Mouse (Mus musculus): ENCODE measurements around the gene 9430015G10Rik. TPM values are rescaled to one million over a fixed set of nuclear protein-coding genes. Genes with fewer than 3 reads are reported as not detected.
"Not testable (repeated sequence)": the region's sequence is repeated elsewhere in the genome, so short reads cannot be mapped to it uniquely, and the experiment has no call there.

Gene 9430015G10Rik
- polyA plus RNA-seq, 1 experiment from 2014 or later: 37.6 TPM

DNA sequence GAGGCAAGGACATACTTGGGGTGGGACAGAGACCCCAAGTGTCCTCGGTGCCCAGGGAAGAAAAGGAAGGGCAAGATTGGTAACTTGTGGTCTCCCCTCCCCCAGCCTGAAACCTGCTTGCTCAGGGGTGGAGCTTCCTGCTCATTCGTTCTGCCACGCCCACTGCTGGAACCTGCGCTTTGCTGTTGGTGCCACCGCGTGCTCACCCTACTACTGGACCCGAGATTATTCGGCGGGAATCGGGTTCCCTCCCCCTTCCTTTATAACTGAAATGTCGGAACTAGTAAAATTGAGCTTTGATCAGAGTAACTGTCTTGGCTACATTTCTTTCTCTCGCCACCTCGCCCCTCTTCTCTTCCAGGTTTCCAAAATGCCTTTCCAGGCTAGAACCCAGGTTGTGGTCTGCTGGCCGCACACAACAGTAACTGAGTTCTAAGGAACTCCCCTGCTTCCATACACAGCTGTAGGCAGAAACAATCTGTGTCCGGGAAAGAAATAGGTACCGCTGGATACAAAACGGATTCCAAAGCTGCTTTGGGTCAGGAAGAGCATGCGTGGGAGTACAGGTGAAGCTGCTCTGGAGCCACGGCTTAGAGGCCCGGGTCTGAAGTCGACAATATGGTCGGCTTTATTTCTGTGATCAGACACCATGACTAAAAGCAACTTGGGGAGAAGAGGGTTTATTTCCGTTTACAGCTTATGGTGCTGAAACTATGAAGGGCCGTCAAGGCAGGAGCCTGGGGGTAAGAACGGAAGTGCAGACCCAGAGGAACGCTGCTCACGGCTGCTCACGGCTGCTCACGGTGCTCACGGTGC, 26.7 kb downstream of the 9430015G10Rik start:
- Histone ChIP-seq H3K9me3 (no peaks in the 10 kb centered on the region), H3K4me3 (no peak overlapping the region), H3K27ac (no peak overlapping the region), H3K4me1 (no peaks in the 10 kb centered on the region), H3K4me2 (no peak overlapping the region), H3K36me3 (replicated peaks) (no peaks in the 10 kb centered on the region), H3K9ac (no peak overlapping the region), H3K27me3 (replicated peaks) (no peaks in the 10 kb centered on the region)
- 96% methylated on average over 30 of the region's 30 CpGs for WGBS
- no peak for ATAC-seq (replicated peaks)

- H3K36me3 ChIP-seq (replicated peaks); H3K27me3 ChIP-seq (replicated peaks); H3K4me2 ChIP-seq; H3K9me3 ChIP-seq; H3K9ac ChIP-seq; H3K27ac ChIP-seq; H3K4me3 ChIP-seq; H3K4me1 ChIP-seq; ATAC-seq (replicated peaks): not testable (repeated sequence)
- WGBS: 88% methylated on average over 10 of the region's 10 CpGs
These were observed 41.1 kb downstream of the 9430015G10Rik start for GRCm38 (mm10) chr4:156150887-156151286.

GRCm38 (mm10) chr4:156154771-156155170, 45.0 kb downstream of the 9430015G10Rik start:
- no peak overlapping the region for H3K4me3 ChIP-seq
- no peaks in the 10 kb centered on the region for H3K27me3 ChIP-seq (replicated peaks)
- H3K27ac ChIP-seq: no peak overlapping the region
- WGBS: 95% methylated on average over 3 of the region's 3 CpGs
- H3K36me3 ChIP-seq (replicated peaks): no peaks in the 10 kb centered on the region
- H3K9ac ChIP-seq: no peak overlapping the region
- H3K9me3 ChIP-seq: peaks cover 4% of the 10 kb centered on the region; the same call in 1 of the 2 replicates
- no peak overlapping the region for H3K4me2 ChIP-seq
- no peak for ATAC-seq (replicated peaks)
- H3K4me1 ChIP-seq: no peaks in the 10 kb centered on the region

DNA sequence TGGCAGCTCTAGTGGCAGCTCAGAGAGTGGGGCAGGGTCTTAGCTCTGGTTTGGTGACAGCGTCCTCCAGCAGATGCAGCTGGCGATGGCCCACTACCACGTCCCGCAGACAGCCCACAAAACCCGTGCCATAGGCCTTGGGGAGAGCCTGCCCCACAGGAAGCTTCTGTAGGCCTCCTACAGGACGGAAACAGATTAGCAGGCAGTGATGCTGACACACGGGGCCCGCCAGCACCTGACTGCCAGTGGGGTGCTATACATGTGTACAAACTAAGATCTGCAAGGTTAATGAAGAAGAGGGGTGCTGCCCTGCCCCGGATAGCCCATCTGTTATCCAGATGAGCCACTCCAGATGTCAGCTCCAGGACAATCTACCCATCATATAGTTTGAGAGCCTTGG, 56.7 kb downstream of the 9430015G10Rik start:
- Histone ChIP-seq H3K4me2 (no peak overlapping the region), H3K27ac (no peak overlapping the region), H3K27me3 (replicated peaks) (no peaks in the 10 kb centered on the region), H3K4me1 (no peaks in the 10 kb centered on the region), H3K9ac (no peak overlapping the region), H3K4me3 (no peak overlapping the region), H3K36me3 (replicated peaks) (peaks cover 83% of the 10 kb centered on the region), H3K9me3 (no peaks in the 10 kb centered on the region)
- ATAC-seq (replicated peaks): no peak
- WGBS: 90% methylated on average over 9 of the region's 9 CpGs

- Histone ChIP-seq H3K36me3 (replicated peaks) (peaks cover 92% of the 10 kb centered on the region), H3K27ac (no peak overlapping the region), H3K9ac (no peak overlapping the region), H3K4me3 (no peak overlapping the region), H3K9me3 (no peaks in the 10 kb centered on the region), H3K4me1 (no peaks in the 10 kb centered on the region), H3K27me3 (replicated peaks) (no peaks in the 10 kb centered on the region), H3K4me2 (no peak overlapping the region)
- ATAC-seq (replicated peaks): no peak
- WGBS: 95% methylated on average over 8 of the region's 8 CpGs
These were observed 58.8 kb downstream of the 9430015G10Rik start for GRCm38 (mm10) chr4:156168611-156169010.

DNA sequence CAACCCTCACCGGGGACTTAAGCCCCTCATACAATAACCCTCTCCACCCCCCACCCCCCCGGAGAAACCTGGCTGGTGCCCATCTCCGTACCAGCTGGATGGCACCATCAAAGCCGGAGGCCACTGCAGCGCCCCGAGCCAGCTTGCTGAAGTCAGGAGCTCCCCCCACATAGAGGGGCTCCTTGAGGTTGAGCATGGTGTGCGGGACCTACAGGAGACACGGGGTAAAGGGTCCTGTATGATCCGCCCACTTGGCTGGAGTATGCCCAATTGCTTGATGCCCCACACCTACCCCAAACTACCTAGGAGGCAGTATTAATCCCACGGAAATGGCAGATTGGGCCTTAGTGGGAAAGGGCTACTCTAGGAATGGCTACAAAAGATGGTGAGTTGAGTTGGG, 59.3 kb downstream of the 9430015G10Rik start:
- Histone ChIP-seq H3K9ac (no peak overlapping the region), H3K27ac (no peak overlapping the region), H3K36me3 (replicated peaks) (peaks cover 93% of the 10 kb centered on the region), H3K9me3 (no peaks in the 10 kb centered on the region), H3K4me1 (no peaks in the 10 kb centered on the region), H3K4me3 (no peak overlapping the region), H3K4me2 (no peak overlapping the region), H3K27me3 (replicated peaks) (no peaks in the 10 kb centered on the region)
- no peak; the same call in 1 of the 2 replicates for ATAC-seq (replicated peaks)
- 97% methylated on average over 10 of the region's 10 CpGs for WGBS

GRCm38 (mm10) chr4:156171828-156172227, 62.0 kb downstream of the 9430015G10Rik start:
- Histone ChIP-seq H3K9me3 (no peaks in the 10 kb centered on the region), H3K4me2 (no peak overlapping the region), H3K36me3 (replicated peaks) (peaks cover 98% of the 10 kb centered on the region), H3K27me3 (replicated peaks) (no peaks in the 10 kb centered on the region), H3K4me1 (no peaks in the 10 kb centered on the region), H3K9ac (no peak overlapping the region), H3K4me3 (no peak overlapping the region), H3K27ac (no peak overlapping the region)
- WGBS: 97% methylated on average over 11 of the region's 11 CpGs
- ATAC-seq (replicated peaks): no peak

Other genes starting within 250 kb of the 9430015G10Rik start
- gene Tas1r3, start 246.6 kb upstream of the 9430015G10Rik start, polyA plus RNA-seq (2015; fragmentation: Nextera tagmentation; extraction: Ambion mirVana): 0.61 and 0.72 TPM in 2 replicates
- gene Cptp, start 240.5 kb upstream of the 9430015G10Rik start, polyA plus RNA-seq (2015; fragmentation: Nextera tagmentation; extraction: Ambion mirVana): 28.1 and 29.1 TPM in 2 replicates
- gene Ints11, start 240.4 kb upstream of the 9430015G10Rik start, polyA plus RNA-seq (2015; fragmentation: Nextera tagmentation; extraction: Ambion mirVana): 80.6 and 83.6 TPM in 2 replicates
- 60.1 and 66.6 TPM in 2 replicates for gene Pusl1, start 218.2 kb upstream of the 9430015G10Rik start, polyA plus RNA-seq (2015; fragmentation: Nextera tagmentation; extraction: Ambion mirVana)
- gene Acap3, start 218.2 kb upstream of the 9430015G10Rik start, polyA plus RNA-seq (2015; fragmentation: Nextera tagmentation; extraction: Ambion mirVana): 88.3 and 89.8 TPM in 2 replicates
- 115 and 118 TPM in 2 replicates for gene Ube2j2, start 166.2 kb upstream of the 9430015G10Rik start, polyA plus RNA-seq (2015; fragmentation: Nextera tagmentation; extraction: Ambion mirVana)
- 6.8 and 9.5 TPM in 2 replicates for gene C1qtnf12, start 147.7 kb upstream of the 9430015G10Rik start, polyA plus RNA-seq (2015; fragmentation: Nextera tagmentation; extraction: Ambion mirVana)
- 38.5 and 38.9 TPM in 2 replicates for gene B3galt6, start 117.3 kb upstream of the 9430015G10Rik start, polyA plus RNA-seq (2015; fragmentation: Nextera tagmentation; extraction: Ambion mirVana)
- gene Sdf4, start 117.1 kb upstream of the 9430015G10Rik start, polyA plus RNA-seq (2015; fragmentation: Nextera tagmentation; extraction: Ambion mirVana): 113 and 118 TPM in 2 replicates
- 0.56 and 0.83 TPM in 2 replicates for gene Tnfrsf4, start 96.1 kb upstream of the 9430015G10Rik start, polyA plus RNA-seq (2015; fragmentation: Nextera tagmentation; extraction: Ambion mirVana)
- gene Tnfrsf18, start 83.8 kb upstream of the 9430015G10Rik start, polyA plus RNA-seq (2015; fragmentation: Nextera tagmentation; extraction: Ambion mirVana): 3.2 and 3.6 TPM in 2 replicates
- gene Ttll10, start 50.6 kb upstream of the 9430015G10Rik start, polyA plus RNA-seq (2015; fragmentation: Nextera tagmentation; extraction: Ambion mirVana): not detected in 2 replicates
- gene Rnf223, start 20.5 kb downstream of the 9430015G10Rik start, polyA plus RNA-seq (2015; fragmentation: Nextera tagmentation; extraction: Ambion mirVana): 0.62 and 0.83 TPM in 2 replicates
- gene Agrn, start 87.5 kb downstream of the 9430015G10Rik start, polyA plus RNA-seq (2015; fragmentation: Nextera tagmentation; extraction: Ambion mirVana): 141 and 142 TPM in 2 replicates
- 2.2 and 3.8 TPM in 2 replicates for gene Isg15, start 90.8 kb downstream of the 9430015G10Rik start, polyA plus RNA-seq (2015; fragmentation: Nextera tagmentation; extraction: Ambion mirVana)
- 4.0 and 4.9 TPM in 2 replicates for gene AW011738, start 93.3 kb downstream of the 9430015G10Rik start, polyA plus RNA-seq (2015; fragmentation: Nextera tagmentation; extraction: Ambion mirVana)
- 2.2 and 2.4 TPM in 2 replicates for gene Perm1, start 105.9 kb downstream of the 9430015G10Rik start, polyA plus RNA-seq (2015; fragmentation: Nextera tagmentation; extraction: Ambion mirVana)
- gene Plekhn1, start 124.9 kb downstream of the 9430015G10Rik start, polyA plus RNA-seq (2015; fragmentation: Nextera tagmentation; extraction: Ambion mirVana): 29.1 and 30.1 TPM in 2 replicates
- 56.6 and 60.4 TPM in 2 replicates for gene Noc2l, start 126.0 kb downstream of the 9430015G10Rik start, polyA plus RNA-seq (2015; fragmentation: Nextera tagmentation; extraction: Ambion mirVana)
- gene Samd11, start 145.7 kb downstream of the 9430015G10Rik start, polyA plus RNA-seq (2015; fragmentation: Nextera tagmentation; extraction: Ambion mirVana): 4.8 and 5.5 TPM in 2 replicates
- gene Vmn2r-ps159, start 221.1 kb downstream of the 9430015G10Rik start, polyA plus RNA-seq (2015; fragmentation: Nextera tagmentation; extraction: Ambion mirVana): not detected in 2 replicates

Data from midbrain, embryonic 15.5 days (tissue).